Mouse (Mus musculus): ENCODE measurements around the gene Ranbp17. TPM values are rescaled to one million over a fixed set of nuclear protein-coding genes. Genes with fewer than 3 reads are reported as not detected.
A peak's percentile ranks its signal among the peaks of the same experiment; 100 is the strongest.

The Ranbp17 gene
- total RNA-seq, 2 experiments from 2014 or later = 4.2 to 6.7 TPM

DNA sequence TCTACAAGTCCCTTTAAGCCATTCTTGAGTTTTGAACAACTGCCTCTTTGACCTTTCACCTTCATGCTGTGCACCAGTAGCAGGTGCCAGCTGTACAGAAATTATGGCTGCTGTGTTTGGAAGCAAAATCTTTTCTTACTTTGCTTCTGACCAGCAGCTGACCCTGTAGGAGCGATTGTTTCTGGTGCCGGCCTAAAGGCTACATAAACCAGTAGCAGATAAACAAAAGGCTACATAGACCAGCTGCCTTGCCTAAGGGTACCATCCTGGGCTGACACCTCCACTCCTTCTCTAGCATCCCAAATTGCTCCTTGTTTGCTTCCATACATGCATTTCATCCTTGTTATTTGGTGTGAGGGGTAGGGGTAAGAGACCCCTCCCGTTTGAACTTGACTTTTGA, 279.4 kb downstream of the Ranbp17 start:
- DNase-seq = no peak

GRCm38 (mm10) chr11:33232056-33232455, 281.5 kb downstream of the Ranbp17 start:
- no peak for DNase-seq

DNA sequence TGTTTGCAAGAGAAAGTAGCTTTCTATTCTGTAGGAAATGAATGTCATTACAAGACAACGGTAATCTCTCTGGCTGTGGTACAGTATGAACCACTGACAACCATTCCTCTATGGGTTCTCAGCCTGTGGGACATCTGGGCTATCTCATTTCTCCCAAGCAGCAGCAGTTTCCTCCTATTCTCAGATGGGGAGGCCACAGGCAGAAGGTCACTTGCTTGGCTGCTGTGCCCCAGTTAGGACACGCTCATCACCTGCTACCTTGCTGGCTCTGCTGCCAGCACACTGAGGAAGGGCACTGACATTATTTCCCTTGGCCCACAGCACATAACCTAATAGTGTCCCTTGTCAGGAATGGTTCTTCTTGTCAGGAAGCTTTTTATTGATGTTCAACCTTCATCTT, 285.4 kb downstream of the Ranbp17 start:
- no peak for DNase-seq

- peak; percentile 20 for DNase-seq
Measured at GRCm38 (mm10) chr11:33226516-33226915, 287.0 kb downstream of the Ranbp17 start.

GRCm38 (mm10) chr11:33221566-33222365, 291.8 kb downstream of the Ranbp17 start:
- no peak for DNase-seq

- no peak for DNase-seq
Measured at GRCm38 (mm10) chr11:33220763-33221162, 292.8 kb downstream of the Ranbp17 start.

DNA sequence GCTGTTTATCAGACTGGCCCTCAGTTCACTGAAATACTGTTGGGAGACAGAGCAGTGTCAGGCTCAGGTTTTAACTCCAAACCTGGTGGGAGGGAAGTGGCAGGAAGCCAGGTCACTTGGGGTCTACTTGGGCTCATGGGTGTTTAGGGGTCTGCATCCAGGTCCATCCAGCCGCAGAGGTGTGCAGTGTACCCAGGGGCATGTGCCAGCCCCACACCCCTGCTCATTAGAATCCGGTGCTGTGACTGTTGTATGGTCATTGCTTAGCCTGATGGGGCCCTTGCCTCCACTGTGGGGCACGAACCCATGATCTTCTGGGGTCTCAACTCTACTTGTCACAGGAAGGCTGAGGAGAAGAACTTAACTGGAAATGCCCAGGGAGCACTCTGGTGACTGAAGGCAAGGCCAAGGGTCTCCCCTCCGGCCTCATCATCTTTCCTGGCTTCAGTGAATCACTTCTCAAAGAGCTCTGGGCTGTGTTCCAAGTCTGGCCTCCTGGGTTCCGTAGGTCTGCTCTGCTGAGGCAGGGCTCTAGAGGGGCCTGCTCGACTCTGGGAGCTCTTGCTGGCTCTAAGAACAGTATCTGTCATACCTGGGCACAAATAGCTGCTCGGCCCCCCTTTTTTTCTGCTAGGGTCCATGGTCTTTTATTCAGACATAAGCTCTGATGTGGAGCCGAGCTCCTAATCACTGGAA, 296.0 kb downstream of the Ranbp17 start:
- peak; percentile 51 for DNase-seq

DNA sequence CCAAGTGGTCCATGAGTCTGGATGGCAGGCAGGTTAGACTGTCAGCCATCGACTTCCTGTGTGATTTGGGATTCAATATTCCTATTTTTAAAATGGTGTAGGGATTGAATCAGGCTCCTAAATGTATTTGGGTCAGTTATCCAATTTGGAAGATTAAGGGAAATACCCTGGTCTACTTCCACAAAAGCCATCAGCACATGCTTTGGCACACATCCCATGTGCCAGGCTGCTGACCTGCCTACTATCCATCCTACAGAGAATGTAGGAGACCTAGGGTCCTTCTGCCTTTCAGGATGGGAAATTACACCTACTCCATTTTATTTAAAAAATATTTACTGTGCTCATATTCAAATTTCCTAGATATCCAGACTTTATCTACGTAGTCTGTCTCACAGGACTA, 306.1 kb downstream of the Ranbp17 start:
- DNase-seq = no peak

DNA sequence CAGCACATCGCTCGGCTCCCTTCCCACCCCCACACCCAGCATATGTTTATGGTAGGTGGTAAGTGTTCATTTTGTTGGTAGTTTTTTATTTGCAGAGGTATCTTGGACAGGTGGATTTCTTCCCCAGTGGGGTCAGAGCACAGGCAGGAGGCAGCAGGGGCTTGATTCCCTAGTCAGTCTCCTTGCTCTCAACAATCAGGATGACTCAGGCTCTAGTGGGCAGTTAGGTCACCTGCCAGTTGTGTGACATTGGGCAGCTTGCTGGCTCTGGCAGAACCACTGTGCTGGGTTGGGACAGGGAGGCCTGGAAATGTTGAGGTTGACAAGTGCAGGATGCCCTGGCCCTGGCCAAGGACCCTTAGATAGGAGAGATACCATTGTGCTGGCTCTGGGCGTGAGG, 308.6 kb downstream of the Ranbp17 start:
- DNase-seq = no peak

GRCm38 (mm10) chr11:33204329-33204705, 309.2 kb downstream of the Ranbp17 start:
- no peak for DNase-seq

- DNase-seq = peak; percentile 33
Measured at GRCm38 (mm10) chr11:33203383-33204328, 309.9 kb downstream of the Ranbp17 start, which contains the start of gene Tlx3. Tlx3 (minus strand) TSS chr11:33203589.

DNA sequence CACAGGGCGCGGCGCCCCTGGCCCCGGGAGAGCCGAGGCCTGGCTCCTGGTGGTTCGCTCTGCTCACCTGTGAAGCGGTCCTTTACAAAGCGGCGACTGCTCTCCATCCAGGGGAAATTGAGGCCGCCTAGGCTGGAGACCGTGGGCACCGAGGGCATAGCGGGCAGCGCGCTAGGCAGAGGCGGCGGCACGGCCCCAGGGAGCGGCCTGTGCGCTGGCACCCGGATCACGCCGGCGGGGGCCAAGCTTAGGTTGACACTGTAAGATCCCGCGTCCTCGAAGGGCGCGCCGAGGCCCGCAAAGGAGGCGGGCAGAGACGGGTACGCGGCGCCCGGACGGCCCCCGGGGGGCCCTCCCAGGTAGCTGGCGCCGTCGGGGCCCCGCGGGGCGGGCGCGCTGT, 310.6 kb downstream of the Ranbp17 start:
- DNase-seq = no peak

DNA sequence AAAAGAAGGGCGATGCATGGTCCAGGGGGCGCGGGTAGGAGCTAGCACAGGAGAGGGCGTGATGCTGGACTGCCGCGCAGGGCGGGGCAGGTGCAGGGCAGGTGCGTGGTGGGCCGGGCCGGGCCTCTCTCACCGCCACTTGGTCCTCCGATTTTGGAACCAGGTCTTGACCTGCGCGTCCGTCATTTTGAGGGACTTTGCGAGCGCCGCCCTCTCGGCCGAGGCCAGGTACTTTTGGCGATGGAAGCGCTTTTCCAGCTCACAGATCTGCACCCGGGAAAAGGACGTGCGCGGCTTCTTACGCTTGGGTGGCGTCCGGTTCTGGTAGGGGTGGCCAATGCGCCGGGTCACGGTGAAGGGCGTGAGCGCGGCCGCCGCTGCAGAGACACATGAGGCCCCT, 311.2 kb downstream of the Ranbp17 start:
- no peak for DNase-seq

DNA sequence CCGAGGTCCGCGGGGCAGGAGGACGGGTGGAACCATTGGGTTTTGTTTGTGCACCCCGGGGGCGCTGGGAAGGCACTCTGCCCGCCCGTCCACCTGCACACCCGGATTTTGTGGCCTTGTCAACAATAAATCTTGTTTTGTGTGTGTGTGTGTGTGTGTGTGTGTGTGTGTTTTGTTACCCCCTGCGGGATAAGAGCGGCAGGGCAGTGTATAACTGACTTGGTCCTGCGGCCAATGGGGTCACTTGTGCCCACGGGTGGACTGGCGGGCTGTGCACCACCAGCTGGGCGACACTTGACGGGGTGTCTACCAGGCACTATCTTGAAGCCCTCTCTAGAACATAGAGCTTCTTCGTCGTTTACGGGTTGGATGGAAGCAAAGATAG, 311.9 kb downstream of the Ranbp17 start:
- no peak for DNase-seq

GRCm38 (mm10) chr11:33200764-33201625, 312.6 kb downstream of the Ranbp17 start:
- DNase-seq = peak; percentile 42

GRCm38 (mm10) chr11:33199906-33200763, 313.4 kb downstream of the Ranbp17 start:
- peak; percentile 22 for DNase-seq

DNA sequence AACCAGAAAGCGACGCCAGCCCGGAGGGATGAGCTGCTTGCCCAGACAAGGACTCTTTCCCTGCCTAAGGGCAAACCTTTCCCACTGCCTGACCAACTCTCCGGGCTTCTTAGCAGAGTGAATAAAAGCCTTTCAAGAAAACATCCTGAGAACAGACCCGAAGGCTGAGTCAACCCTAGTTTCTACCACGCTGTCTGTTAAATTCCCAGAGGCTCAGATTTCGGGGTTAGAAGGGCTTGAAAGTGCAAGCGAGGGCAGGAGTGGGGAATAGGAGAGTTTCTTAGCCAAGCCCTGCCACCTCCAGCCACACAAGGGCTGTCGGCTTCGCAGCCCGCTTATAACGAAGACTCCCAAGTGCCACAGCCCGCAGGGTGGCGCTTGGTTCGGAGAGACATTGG, 314.4 kb downstream of the Ranbp17 start:
- DNase-seq = no peak

DNA sequence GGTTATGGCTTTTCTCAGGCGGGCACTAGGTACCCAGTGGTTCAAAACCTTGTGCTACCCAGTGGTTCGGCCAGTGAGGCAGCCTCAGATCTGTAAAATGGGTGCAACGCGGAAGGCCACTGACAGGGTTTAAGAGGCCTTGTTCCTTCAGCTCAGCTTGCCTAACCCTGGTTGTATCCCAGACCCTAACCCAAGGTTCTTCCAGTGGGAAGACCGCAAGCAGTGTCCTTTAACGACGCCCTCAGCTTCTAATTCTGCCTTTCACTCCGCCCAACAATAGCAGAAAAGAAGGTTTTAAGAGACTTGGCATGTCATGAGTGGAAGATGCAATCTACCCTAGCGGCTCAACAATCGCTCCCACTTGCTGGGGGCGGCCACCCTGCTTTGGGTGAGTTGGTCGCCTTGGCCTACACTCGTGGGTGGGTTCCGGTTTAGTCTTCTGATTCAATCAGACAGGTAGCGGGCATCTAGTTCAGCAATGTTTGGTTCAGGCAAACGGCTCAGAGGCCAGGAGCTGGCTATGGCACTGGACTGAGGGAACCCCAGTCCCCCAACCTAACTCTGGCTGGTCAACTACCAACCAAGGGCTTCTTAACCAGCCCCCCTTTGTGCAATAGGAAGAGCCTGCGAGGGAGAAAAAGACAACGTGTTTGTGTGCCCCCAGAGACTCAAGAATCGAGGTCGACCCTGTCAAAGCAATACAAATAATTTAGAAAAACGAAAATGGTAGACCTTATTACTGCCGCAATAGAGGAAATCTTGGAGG, 315.0 kb downstream of the Ranbp17 start:
- no peak for DNase-seq

DNA sequence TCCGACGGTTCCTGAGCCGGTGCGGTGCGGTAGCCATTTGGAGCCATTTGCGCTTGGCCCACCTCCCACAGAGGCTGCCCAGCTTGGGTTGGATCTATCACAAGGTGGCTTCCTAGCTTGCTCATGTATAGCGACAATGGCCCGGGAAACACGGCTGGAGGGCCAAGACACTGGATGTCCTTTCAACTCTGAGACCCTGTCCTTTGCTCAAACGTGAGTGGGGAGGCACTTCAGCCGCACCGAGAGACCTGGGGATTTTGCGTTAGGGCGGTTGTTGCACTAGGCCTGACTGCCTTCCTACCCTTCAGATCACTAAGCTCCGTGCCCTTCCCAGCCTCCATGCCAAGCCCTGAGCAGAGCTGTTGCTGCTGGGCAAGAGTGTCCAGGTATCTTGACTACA, 315.9 kb downstream of the Ranbp17 start:
- no peak for DNase-seq

DNA sequence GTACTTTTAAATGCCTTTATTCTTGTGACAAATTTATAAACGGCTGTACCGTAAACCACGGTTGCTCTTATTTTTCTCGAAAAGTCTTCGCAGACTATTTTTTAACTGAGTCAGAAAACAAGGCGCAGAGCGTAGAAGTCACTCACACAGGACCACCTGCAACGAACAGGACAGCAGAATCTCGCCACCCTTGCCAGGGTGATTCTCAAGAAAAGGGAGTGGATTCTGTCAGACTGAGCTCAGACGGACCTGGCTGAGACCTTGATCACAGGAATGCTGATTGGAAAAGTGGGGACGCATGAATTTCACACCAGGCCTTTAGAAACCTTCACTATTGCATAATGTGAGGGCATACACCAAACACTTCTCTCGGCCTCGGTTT, 316.4 kb downstream of the Ranbp17 start:
- no peak for DNase-seq

Data from adrenal gland, postnatal 10 days (tissue).